ENCODE assay signal across 23 mouse cellular contexts in the genomic region with DNA sequence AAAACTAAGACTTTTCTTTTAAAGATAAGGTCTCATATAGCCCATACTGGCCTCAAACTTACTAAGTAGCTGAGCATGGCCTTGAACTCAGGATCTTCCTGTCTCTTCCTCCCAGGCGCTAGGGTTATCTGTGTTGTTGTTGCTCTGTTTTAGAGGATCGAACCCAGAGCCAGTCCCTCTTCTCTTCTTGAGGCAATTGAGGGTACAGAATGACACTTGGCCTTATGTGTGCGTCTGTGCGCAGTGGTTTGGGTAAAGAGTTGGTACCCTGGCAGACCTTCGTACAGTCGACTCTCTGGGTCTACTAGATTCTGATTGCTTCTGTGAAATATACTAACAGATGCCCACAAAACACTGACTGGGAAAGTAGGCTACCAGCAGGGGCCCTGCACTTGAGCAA.
A peak's percentile ranks its signal among the peaks of the same experiment; 100 is the strongest.
DNase-seq lines count a peak whose midpoint lies in the region; ATAC-seq and TF ChIP-seq lines count a peak whose summit lies in the region.
"Had no signal": no experiment of that assay in that cellular context is flagged by ENCODE, and none has a peak within 500 bp of the region (broad histone marks: within the 10 kb centered on the region; RNA-seq: fewer than 3 reads in every experiment).

No protein-coding gene starts in this region.

- H3K4me1 ChIP-seq in heart, postnatal 0 days (ENCODE audit: control insufficient read depth, insufficient read depth): peaks cover 13% of the 10 kb centered on the region
- peaks cover 35% of the 10 kb centered on the region for H3K4me1 ChIP-seq in heart, embryonic 11.5 days (ENCODE audit: control insufficient read depth, insufficient read depth, low read length)
- peaks cover 16% of the 10 kb centered on the region for H3K4me1 ChIP-seq in lung, embryonic 15.5 days

- TF ChIP-seq EP300 in heart, postnatal 0 days (IDR thresholded peaks at IDR 0.05; ENCODE audit: low read depth): no peak

- H3K27ac ChIP-seq in gastrocnemius, adult 2 months: peak overlapping the region; percentile 90
- peak overlapping the region; percentile 89; the same call in 1 of the 2 replicates for H3K27ac ChIP-seq in heart, postnatal 0 days (ENCODE audit: low read depth)
- no peak overlapping the region for H3K27ac ChIP-seq in heart, embryonic 11.5 days (ENCODE audit: low read depth, low read length)
- H3K27ac ChIP-seq in lung, embryonic 15.5 days: peak overlapping the region; percentile 75; the same call in 1 of the 2 replicates
- H3K27ac ChIP-seq: embryonic facial prominence, embryonic 13.5 days; forebrain, embryonic 12.5 days; hindbrain, embryonic 13.5 days; limb, embryonic 13.5 days; liver, embryonic 14.5 days; midbrain, embryonic 13.5 days had no signal

- intact Hi-C loops in gastrocnemius, adult 2 months (cut with DNase I): no loop called here

- H3K27me3 ChIP-seq in heart, postnatal 0 days (ENCODE audit: control insufficient read depth, insufficient read depth, low read length): no peaks in the 10 kb centered on the region
- H3K27me3 ChIP-seq in heart, embryonic 11.5 days (ENCODE audit: control insufficient read depth, insufficient read depth, low read length): no peaks in the 10 kb centered on the region
- H3K27me3 ChIP-seq in lung, embryonic 15.5 days: no peaks in the 10 kb centered on the region
- H3K27me3 ChIP-seq: CH12.LX; embryonic facial prominence, embryonic 13.5 days; forebrain, embryonic 12.5 days; hindbrain, embryonic 13.5 days; limb, embryonic 13.5 days; midbrain, embryonic 13.5 days; Patski had no signal

- 0 out of 2 replicates have a peak, but pooled peaks cover 3% of the 10 kb centered on the region for H3K36me3 ChIP-seq in heart, postnatal 0 days (replicated peaks; ENCODE audit: control insufficient read depth, insufficient read depth, low read length)
- H3K36me3 ChIP-seq in heart, embryonic 11.5 days (ENCODE audit: control insufficient read depth, insufficient read depth, low read length): no peaks in the 10 kb centered on the region
- H3K36me3 ChIP-seq in lung, embryonic 15.5 days: peaks cover 8% of the 10 kb centered on the region; the same call in 1 of the 2 replicates
- H3K36me3 ChIP-seq: embryonic facial prominence, embryonic 13.5 days; G1E had no signal

- H3K9ac ChIP-seq in heart, postnatal 0 days (replicated peaks; ENCODE audit: low read depth, low read length): no peak overlapping the region
- H3K9ac ChIP-seq in heart, embryonic 11.5 days (ENCODE audit: low read depth, low read length): no peak overlapping the region
- no peak overlapping the region for H3K9ac ChIP-seq in lung, embryonic 15.5 days
- H3K9ac ChIP-seq: liver, embryonic 14.5 days; midbrain, embryonic 13.5 days had no signal

- ATAC-seq in heart, postnatal 0 days (ENCODE audit: insufficient read depth, low read depth): no peak
- ATAC-seq in heart, embryonic 11.5 days (replicated peaks; ENCODE audit: insufficient number of reproducible peaks, low FRiP score, low TSS enrichment): no peak
- ATAC-seq in lung, embryonic 15.5 days (ENCODE audit: borderline replicate concordance, extremely low read depth, low FRiP score, low TSS enrichment): no peak
- ATAC-seq: Patski had no signal

- H3K4me2 ChIP-seq in heart, postnatal 0 days (ENCODE audit: low read depth, low read length): no peak overlapping the region
- H3K4me2 ChIP-seq in heart, embryonic 11.5 days: no peak overlapping the region; the same call in 1 of the 2 replicates
- H3K4me2 ChIP-seq in lung, embryonic 15.5 days: no peak overlapping the region

- WGBS in heart, postnatal 0 days: 93% methylated on average over 6 of the region's 6 CpGs
- 95% methylated on average over 6 of the region's 6 CpGs for WGBS in heart, embryonic 11.5 days (ENCODE audit: insufficient replicate concordance)
- 98% methylated on average over 6 of the region's 6 CpGs for WGBS in lung, embryonic 15.5 days

- no peak for DNase-seq in gastrocnemius, adult 2 months
- no peak for DNase-seq in gastrocnemius, postnatal 10 days
- DNase-seq in heart, postnatal 0 days (ENCODE audit: low spot score): peak; percentile 4
- DNase-seq in lung, postnatal 10 days: no peak
- DNase-seq in cerebellum, adult 9-11 months: peak; percentile 46
- DNase-seq: adrenal gland, adult 2 months; B cell, adult 2 months; embryo, embryonic 11 days; kidney, adult 2 months; kidney, postnatal 14 days; lung, postnatal 14 days had no signal

- no peak for TF ChIP-seq CTCF in gastrocnemius, adult 2 months (IDR thresholded peaks at IDR 0.05)
- TF ChIP-seq CTCF in heart, postnatal 0 days (IDR thresholded peaks at IDR 0.05; ENCODE audit: low read depth): no peak

- 0 out of 2 replicates have a peak, but pooled peaks cover 4% of the 10 kb centered on the region for H3K9me3 ChIP-seq in heart, postnatal 0 days (replicated peaks; ENCODE audit: control insufficient read depth, low read length)
- H3K9me3 ChIP-seq in heart, embryonic 11.5 days (replicated peaks; ENCODE audit: control insufficient read depth, low read length): no peaks in the 10 kb centered on the region; the same call in 1 of the 2 replicates
- no peaks in the 10 kb centered on the region for H3K9me3 ChIP-seq in lung, embryonic 15.5 days
- H3K9me3 ChIP-seq: embryonic facial prominence, embryonic 13.5 days; hindbrain, embryonic 13.5 days; midbrain, embryonic 13.5 days had no signal

- peak overlapping the region; percentile 65 for H3K4me3 ChIP-seq in gastrocnemius, adult 2 months
- H3K4me3 ChIP-seq in heart, postnatal 0 days (ENCODE audit: low read depth, low read length): no peak overlapping the region
- H3K4me3 ChIP-seq in heart, embryonic 11.5 days (ENCODE audit: low read depth, low read length): no peak overlapping the region
- H3K4me3 ChIP-seq in lung, embryonic 15.5 days: no peak overlapping the region
- H3K4me3 ChIP-seq: erythroblast, embryonic 14.5 days; forebrain, embryonic 12.5 days; hindbrain, embryonic 13.5 days; midbrain, embryonic 13.5 days had no signal

Comparison
In these comparisons a context has a peak if more than half of its experiments do, and no peak if none do; other contexts are left out.
1. DNase-seq: peak in heart, postnatal 0 days (single experiment) and cerebellum, adult 9-11 months (single experiment); none in gastrocnemius, adult 2 months (single experiment), gastrocnemius, postnatal 10 days (single experiment) and lung, postnatal 10 days (single experiment).